Mouse (Mus musculus) kidney, adult 8-10 months (tissue): ENCODE data around the gene 4931429L15Rik.
A peak's percentile ranks its signal among the peaks of the same experiment; 100 is the strongest.
"Not testable (repeated sequence)": the region's sequence is repeated elsewhere in the genome, so short reads cannot be mapped to it uniquely, and the experiment has no call there.

Source experiments
- DNase-seq, 2 experiments: peaks; one replicate each; pipeline ENCODE4 v3.0.0; 2022

Gene 4931429L15Rik

GRCm38 (mm10) chr9:46319886-46320285 lies at the start of gene 4931429L15Rik:
TSS of gene 4931429L15Rik (minus strand) at chr9:46319986.
- DNase-seq, result not testable (repeated sequence)

GRCm38 (mm10) chr9:46362459-46362858 lies 42.7 kb upstream of the 4931429L15Rik start:
- DNase-seq, result no peak

- DNase-seq, result no peak
Measured at GRCm38 (mm10) chr9:46361461-46362111, 41.8 kb upstream of the 4931429L15Rik start.

GRCm38 (mm10) chr9:46353992-46354391 lies 34.2 kb upstream of the 4931429L15Rik start:
- peak; percentile 35 to 53 for DNase-seq

- DNase-seq, result no peak
Measured at GRCm38 (mm10) chr9:46353330-46353724, 33.5 kb upstream of the 4931429L15Rik start.

- no peak for DNase-seq
Measured at GRCm38 (mm10) chr9:46352651-46353329, 33.0 kb upstream of the 4931429L15Rik start.

- DNase-seq, result no peak
Measured at GRCm38 (mm10) chr9:46350451-46350981, 30.7 kb upstream of the 4931429L15Rik start.

- no peak for DNase-seq
Measured at GRCm38 (mm10) chr9:46345887-46346665, 26.3 kb upstream of the 4931429L15Rik start.

- DNase-seq, result no peak
Measured at GRCm38 (mm10) chr9:46339051-46339652, 19.4 kb upstream of the 4931429L15Rik start.

GRCm38 (mm10) chr9:46338384-46338783 lies 18.6 kb upstream of the 4931429L15Rik start:
- DNase-seq, result no peak

- DNase-seq, result no peak
Measured at GRCm38 (mm10) chr9:46337852-46338291, 18.1 kb upstream of the 4931429L15Rik start.

GRCm38 (mm10) chr9:46337331-46337730 lies 17.5 kb upstream of the 4931429L15Rik start:
- DNase-seq, result no peak

GRCm38 (mm10) chr9:46336294-46336693 lies 16.5 kb upstream of the 4931429L15Rik start:
- DNase-seq, result not testable (repeated sequence)

- DNase-seq, result no peak
Measured at GRCm38 (mm10) chr9:46335461-46335995, 15.7 kb upstream of the 4931429L15Rik start.

GRCm38 (mm10) chr9:46334471-46335025 lies 14.8 kb upstream of the 4931429L15Rik start:
- DNase-seq, result no peak

- no peak for DNase-seq
Measured at GRCm38 (mm10) chr9:46331301-46331700, 11.5 kb upstream of the 4931429L15Rik start.

- DNase-seq, result no peak
Measured at GRCm38 (mm10) chr9:46330586-46330895, 10.8 kb upstream of the 4931429L15Rik start.

- no peak for DNase-seq
Measured at GRCm38 (mm10) chr9:46329801-46330585, 10.2 kb upstream of the 4931429L15Rik start.

GRCm38 (mm10) chr9:46329250-46329648 lies 9.5 kb upstream of the 4931429L15Rik start:
- no peak for DNase-seq

GRCm38 (mm10) chr9:46328572-46329249 lies 8.9 kb upstream of the 4931429L15Rik start:
- DNase-seq, result no peak
